Mouse (Mus musculus): ENCODE results near the gene Ace. TPM values are rescaled to one million over a fixed set of nuclear protein-coding genes. Genes with fewer than 3 reads are reported as not detected.

Ace gene
- polyA plus RNA-seq, 1 experiment from 2014 or later = 0.07 TPM

GRCm38 (mm10) chr11:105950519-105950918 is 17.2 kb upstream of the Ace start:
- Histone ChIP-seq H3K27ac (no peak overlapping the region), H3K4me3 (no peak overlapping the region), H3K9me3 (replicated peaks) (no peaks in the 10 kb centered on the region), H3K4me2 (no peak overlapping the region), H3K9ac (no peak overlapping the region), H3K36me3 (no peaks in the 10 kb centered on the region), H3K4me1 (peaks cover 12% of the 10 kb centered on the region), H3K27me3 (replicated peaks) (peaks cover 33% of the 10 kb centered on the region)
- 40% methylated on average over 4 of the region's 4 CpGs for WGBS (ENCODE audit: insufficient replicate concordance)
- ATAC-seq = no peak

GRCm38 (mm10) chr11:105951601-105952044 is 16.1 kb upstream of the Ace start:
- peaks cover 32% of the 10 kb centered on the region for H3K27me3 ChIP-seq (replicated peaks)
- no peak overlapping the region for H3K27ac ChIP-seq
- H3K9ac ChIP-seq = no peak overlapping the region
- no peaks in the 10 kb centered on the region for H3K36me3 ChIP-seq
- H3K4me1 ChIP-seq = peaks cover 7% of the 10 kb centered on the region
- H3K4me2 ChIP-seq = no peak overlapping the region
- no peak overlapping the region for H3K4me3 ChIP-seq
- 48% methylated on average over 3 of the region's 3 CpGs for WGBS (ENCODE audit: insufficient replicate concordance)
- no peaks in the 10 kb centered on the region for H3K9me3 ChIP-seq (replicated peaks)
- ATAC-seq = no peak

GRCm38 (mm10) chr11:105952111-105952510 is 15.6 kb upstream of the Ace start:
- H3K9ac ChIP-seq = no peak overlapping the region
- no peak overlapping the region for H3K4me3 ChIP-seq
- H3K4me2 ChIP-seq = no peak overlapping the region
- no peak for ATAC-seq
- no peaks in the 10 kb centered on the region for H3K36me3 ChIP-seq
- WGBS (ENCODE audit: insufficient replicate concordance) = 65% methylated on average over 9 of the region's 9 CpGs
- no peaks in the 10 kb centered on the region for H3K9me3 ChIP-seq (replicated peaks)
- no peak overlapping the region for H3K27ac ChIP-seq
- peaks cover 2% of the 10 kb centered on the region; the same call in 1 of the 2 replicates for H3K4me1 ChIP-seq
- peaks cover 37% of the 10 kb centered on the region for H3K27me3 ChIP-seq (replicated peaks)

DNA sequence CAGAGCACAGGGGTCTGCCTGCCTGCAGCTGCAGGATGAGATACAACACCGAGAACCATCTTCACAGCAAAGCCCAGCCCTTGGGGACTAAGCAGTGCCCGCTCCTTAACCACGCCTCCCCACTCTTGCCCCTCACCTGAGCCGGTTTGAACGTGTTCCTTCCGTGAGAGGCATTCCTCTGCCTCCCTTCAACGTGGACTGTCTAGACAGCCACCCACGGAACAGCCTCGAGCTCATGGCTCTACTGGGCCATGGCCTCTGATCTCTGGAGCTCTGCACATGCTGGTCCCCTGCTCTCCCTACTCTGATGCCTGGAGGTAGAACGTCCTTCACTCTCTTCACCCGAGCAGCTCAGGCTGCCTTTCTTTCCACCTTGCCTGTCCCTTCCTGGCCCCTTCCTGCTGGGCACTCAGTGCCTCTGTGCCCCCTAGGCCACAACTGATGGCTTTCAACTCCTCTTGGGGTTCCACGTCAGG is 14.8 kb upstream of the Ace start, which contains the start of gene Cyb561:
Gene Cyb561, minus strand, starts transcription at position 426 of the 476 bp plus-strand sequence.
- ATAC-seq = no peak
- 56% methylated on average over 12 of the region's 12 CpGs for WGBS (ENCODE audit: insufficient replicate concordance)
- Histone ChIP-seq H3K27me3 (replicated peaks) (peaks cover 37% of the 10 kb centered on the region), H3K4me3 (no peak within 1 kb of the TSS), H3K4me2 (no peak within 1 kb of the TSS), H3K27ac (no peak within 1 kb of the TSS), H3K9ac (no peak within 1 kb of the TSS), H3K9me3 (replicated peaks) (no peaks in the 10 kb centered on the region), H3K36me3 (no peaks in the 10 kb centered on the region), H3K4me1 (no peaks in the 10 kb centered on the region)

DNA sequence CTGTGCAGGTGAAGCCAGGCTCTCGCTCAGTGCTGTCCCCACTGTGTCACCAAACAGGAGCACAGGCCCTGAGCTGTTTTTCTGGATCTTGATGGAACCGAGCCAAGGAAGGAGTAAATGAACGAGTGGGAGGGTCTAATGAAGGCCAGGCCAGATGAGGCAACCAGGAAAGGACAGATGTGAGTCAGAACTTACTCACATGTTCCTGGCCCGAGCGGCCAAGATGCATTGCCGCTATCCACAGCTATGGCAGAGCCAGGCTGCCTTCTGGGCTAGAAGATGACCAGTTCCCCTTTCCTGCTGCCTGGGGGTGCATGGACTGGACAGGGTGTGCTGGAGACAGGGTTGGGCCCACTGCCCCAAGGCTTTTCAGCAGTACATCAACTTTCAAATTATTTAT is 14.3 kb upstream of the Ace start:
- WGBS (ENCODE audit: insufficient replicate concordance) = 56% methylated on average over 6 of the region's 6 CpGs
- H3K9ac ChIP-seq = no peak overlapping the region
- H3K27ac ChIP-seq = no peak overlapping the region
- no peaks in the 10 kb centered on the region for H3K4me1 ChIP-seq
- no peak overlapping the region for H3K4me3 ChIP-seq
- no peaks in the 10 kb centered on the region for H3K36me3 ChIP-seq
- no peak overlapping the region for H3K4me2 ChIP-seq
- no peaks in the 10 kb centered on the region for H3K9me3 ChIP-seq (replicated peaks)
- H3K27me3 ChIP-seq (replicated peaks) = peaks cover 40% of the 10 kb centered on the region
- ATAC-seq = no peak

GRCm38 (mm10) chr11:105955815-105956430 is 11.8 kb upstream of the Ace start:
- WGBS (ENCODE audit: insufficient replicate concordance) = 83% methylated on average over 28 of the region's 28 CpGs
- H3K27ac ChIP-seq = no peak overlapping the region
- no peak overlapping the region for H3K4me2 ChIP-seq
- no peaks in the 10 kb centered on the region for H3K9me3 ChIP-seq (replicated peaks)
- no peaks in the 10 kb centered on the region for H3K36me3 ChIP-seq
- peaks cover 8% of the 10 kb centered on the region for H3K4me1 ChIP-seq
- H3K4me3 ChIP-seq = no peak overlapping the region
- peaks cover 45% of the 10 kb centered on the region for H3K27me3 ChIP-seq (replicated peaks)
- no peak overlapping the region for H3K9ac ChIP-seq
- ATAC-seq = no peak

- Histone ChIP-seq H3K4me3 (no peak overlapping the region), H3K4me2 (no peak overlapping the region), H3K9ac (no peak overlapping the region), H3K4me1 (peaks cover 8% of the 10 kb centered on the region), H3K9me3 (replicated peaks) (no peaks in the 10 kb centered on the region), H3K27me3 (replicated peaks) (peaks cover 42% of the 10 kb centered on the region), H3K27ac (no peak overlapping the region), H3K36me3 (no peaks in the 10 kb centered on the region)
- no peak for ATAC-seq
- WGBS (ENCODE audit: insufficient replicate concordance) = 42% methylated on average over 6 of the region's 6 CpGs
Measured at GRCm38 (mm10) chr11:105957501-105957900, 10.2 kb upstream of the Ace start.

- H3K27ac ChIP-seq = no peak overlapping the region
- 30% methylated on average over 1 of the region's 1 CpGs for WGBS (ENCODE audit: insufficient replicate concordance)
Measured at GRCm38 (mm10) chr11:105958566-105958965, 9.2 kb upstream of the Ace start.

DNA sequence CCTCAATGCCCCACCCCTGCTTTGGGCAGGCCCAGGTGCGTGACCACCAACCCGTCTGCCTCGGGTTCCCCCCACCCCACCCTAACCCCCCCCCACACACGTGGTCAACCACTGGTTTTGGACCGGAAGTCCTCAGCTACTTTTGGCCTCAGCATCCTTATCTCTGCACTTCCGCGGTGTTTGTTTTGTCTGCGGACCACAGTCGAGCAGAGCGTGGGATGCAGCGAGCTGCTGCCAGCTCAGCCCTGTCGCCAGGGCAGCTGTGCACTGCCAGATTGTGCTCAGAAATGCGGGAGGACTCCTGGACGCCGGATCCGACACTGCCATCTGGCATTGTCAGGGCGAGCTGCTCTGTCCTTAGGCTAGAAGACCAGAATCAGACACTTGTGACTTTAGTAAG is 8.4 kb upstream of the Ace start:
- no peak overlapping the region for H3K4me3 ChIP-seq
- peak overlapping the region; percentile 35 for H3K4me2 ChIP-seq
- no peaks in the 10 kb centered on the region for H3K36me3 ChIP-seq
- WGBS (ENCODE audit: insufficient replicate concordance) = 9% methylated on average over 17 of the region's 17 CpGs
- no peak overlapping the region for H3K9ac ChIP-seq
- no peak overlapping the region for H3K27ac ChIP-seq
- peaks cover 37% of the 10 kb centered on the region for H3K27me3 ChIP-seq (replicated peaks)
- no peak for ATAC-seq
- H3K4me1 ChIP-seq = peaks cover 8% of the 10 kb centered on the region
- H3K9me3 ChIP-seq (replicated peaks) = no peaks in the 10 kb centered on the region

More at GRCm38 (mm10) chr11:105958566-105958965, 9.2 kb upstream of the Ace start:
- Histone ChIP-seq H3K4me2 (no peak overlapping the region), H3K4me3 (no peak overlapping the region), H3K9ac (no peak overlapping the region), H3K27me3 (replicated peaks) (peaks cover 37% of the 10 kb centered on the region), H3K9me3 (replicated peaks) (no peaks in the 10 kb centered on the region), H3K4me1 (peaks cover 8% of the 10 kb centered on the region), H3K36me3 (no peaks in the 10 kb centered on the region)
- no peak for ATAC-seq

DNA sequence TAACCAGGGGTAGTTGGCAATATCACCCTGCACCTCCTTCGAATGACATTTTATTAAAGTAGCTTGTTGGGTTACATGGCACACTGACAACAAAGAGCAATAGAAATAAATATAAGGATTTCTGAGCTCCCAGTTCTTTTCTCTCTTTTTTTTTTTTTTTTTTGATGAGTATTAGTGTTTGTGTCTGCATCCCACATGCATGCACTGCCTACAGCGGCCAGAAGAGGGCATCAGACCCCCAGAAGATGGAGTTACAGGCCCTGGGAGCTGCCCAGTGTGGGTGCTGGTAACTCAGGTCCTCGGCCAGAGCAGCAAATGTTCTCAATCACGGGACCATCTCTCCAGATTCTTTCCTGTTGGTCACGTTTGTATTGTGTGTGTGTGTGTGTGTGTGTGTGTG is 3.1 kb upstream of the Ace start:
- Histone ChIP-seq H3K4me1 (peaks cover 6% of the 10 kb centered on the region), H3K27me3 (replicated peaks) (peaks cover 56% of the 10 kb centered on the region), H3K36me3 (no peaks in the 10 kb centered on the region), H3K9me3 (replicated peaks) (no peaks in the 10 kb centered on the region), H3K27ac (no peak overlapping the region), H3K4me3 (no peak overlapping the region), H3K9ac (no peak overlapping the region), H3K4me2 (no peak overlapping the region)
- no peak for ATAC-seq
- 49% methylated on average over 5 of the region's 5 CpGs for WGBS (ENCODE audit: insufficient replicate concordance)

DNA sequence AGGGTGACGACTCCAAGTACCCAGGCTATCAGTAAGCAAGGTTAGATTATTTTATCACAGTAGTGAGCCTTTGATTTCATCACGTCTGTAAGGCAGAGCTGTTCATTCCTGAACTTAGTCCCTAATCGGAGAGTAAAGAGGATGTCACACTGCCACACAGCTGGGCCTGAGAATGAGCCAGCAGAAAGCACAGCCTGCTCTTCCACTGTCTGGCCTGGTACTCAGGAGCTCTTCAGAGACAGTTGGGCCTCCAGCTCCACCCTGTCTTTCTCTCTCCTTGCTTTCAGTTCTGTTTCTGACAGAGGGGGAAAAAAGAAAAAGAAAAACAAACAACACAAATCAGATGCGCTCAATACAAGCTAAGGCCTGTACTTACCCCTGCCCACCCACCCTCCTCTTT is 1.5 kb upstream of the Ace start:
- Histone ChIP-seq H3K9ac (no peak overlapping the region), H3K4me3 (no peak overlapping the region), H3K27ac (no peak overlapping the region), H3K27me3 (replicated peaks) (peaks cover 65% of the 10 kb centered on the region), H3K4me1 (peaks cover 2% of the 10 kb centered on the region; the same call in 1 of the 2 replicates), H3K9me3 (replicated peaks) (no peaks in the 10 kb centered on the region), H3K36me3 (no peaks in the 10 kb centered on the region), H3K4me2 (no peak overlapping the region)
- no peak for ATAC-seq
- WGBS (ENCODE audit: insufficient replicate concordance) = 51% methylated on average over 4 of the region's 4 CpGs

DNA sequence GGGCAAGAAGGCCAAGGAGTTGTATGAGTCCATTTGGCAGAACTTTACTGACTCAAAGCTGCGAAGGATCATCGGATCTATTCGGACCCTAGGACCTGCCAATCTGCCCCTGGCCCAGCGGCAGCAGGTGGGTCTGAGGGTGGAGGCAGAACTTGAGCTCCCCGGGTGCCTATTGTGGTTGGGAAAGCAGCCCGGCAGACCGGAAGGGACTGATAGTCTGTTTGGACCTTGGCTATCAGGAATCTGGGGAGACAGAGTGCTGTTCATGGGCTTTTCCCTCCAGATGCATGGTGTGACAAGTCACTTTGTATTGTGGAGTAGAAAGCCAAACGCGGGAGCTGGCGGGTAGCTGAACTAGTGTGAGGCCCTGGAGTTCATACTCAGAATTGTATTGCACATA is 1.2 kb downstream of the Ace start:
- Histone ChIP-seq H3K4me2 (no peak overlapping the region), H3K9ac (no peak overlapping the region), H3K4me1 (peaks cover 2% of the 10 kb centered on the region; the same call in 1 of the 2 replicates), H3K27me3 (replicated peaks) (peaks cover 85% of the 10 kb centered on the region), H3K36me3 (no peaks in the 10 kb centered on the region), H3K9me3 (replicated peaks) (no peaks in the 10 kb centered on the region), H3K27ac (no peak overlapping the region), H3K4me3 (no peak overlapping the region)
- WGBS (ENCODE audit: insufficient replicate concordance) = 40% methylated on average over 10 of the region's 10 CpGs
- no peak for ATAC-seq

- H3K27ac ChIP-seq = no peak overlapping the region
- no peak for ATAC-seq
- peaks cover 2% of the 10 kb centered on the region; the same call in 1 of the 2 replicates for H3K4me1 ChIP-seq
- no peak overlapping the region for H3K9ac ChIP-seq
- no peaks in the 10 kb centered on the region for H3K9me3 ChIP-seq (replicated peaks)
- no peaks in the 10 kb centered on the region for H3K36me3 ChIP-seq
- peaks cover 88% of the 10 kb centered on the region for H3K27me3 ChIP-seq (replicated peaks)
- no peak overlapping the region for H3K4me2 ChIP-seq
- 19% methylated on average over 1 of the region's 1 CpGs for WGBS (ENCODE audit: insufficient replicate concordance)
- H3K4me3 ChIP-seq = no peak overlapping the region
Measured at GRCm38 (mm10) chr11:105969516-105969915, 1.8 kb downstream of the Ace start.

All from liver, embryonic 12.5 days (tissue).